Mouse (Mus musculus): ENCODE measurements around the gene Ints5.

Ints5 gene

GRCm38 (mm10) chr19:8886916-8887584 lies 5.8 kb upstream of the Ints5 start:
- in situ Hi-C loops (cut with MboI, MseI): loop anchor here (25.0 kb wide), 1 partner anchor 1100 kb away; the partner anchor contains the start of gene Fth1

- in situ Hi-C loops (cut with MboI, MseI): loop anchor here (25.0 kb wide), 1 partner anchor 1099 kb away; the partner anchor contains the start of gene Fth1
These were observed 5.0 kb upstream of the Ints5 start for GRCm38 (mm10) chr19:8887585-8888463.

GRCm38 (mm10) chr19:8888511-8889385 lies 4.1 kb upstream of the Ints5 start, which contains the start of the genes 1810009A15Rik and Gm49416:
Gene 1810009A15Rik, plus strand, starts transcription at chr19:8888853.
Gene Gm49416, plus strand, starts transcription at chr19:8888926.
- in situ Hi-C loops (cut with MboI, MseI): loop anchor here (25.0 kb wide), 1 partner anchor 1099 kb away; the partner anchor contains the start of gene Fth1

- in situ Hi-C loops (cut with MboI, MseI): loop anchor here (5.0 to 25.0 kb wide), 2 partner anchors 58 to 1092 kb away; partner anchors contain the start of genes Bscl2, Fth1 and Gng3
These were observed 2.7 kb downstream of the Ints5 start for GRCm38 (mm10) chr19:8895397-8895960.

GRCm38 (mm10) chr19:8896231-8896630 lies 3.4 kb downstream of the Ints5 start:
- in situ Hi-C loops (cut with MboI, MseI): loop anchor here (5.0 to 25.0 kb wide), 2 partner anchors 59 to 1091 kb away; partner anchors contain the start of genes Bscl2, Fth1 and Gng3

GRCm38 (mm10) chr19:8897211-8897864 lies 4.5 kb downstream of the Ints5 start:
- in situ Hi-C loops (cut with MboI, MseI): loop anchor here (5.0 to 25.0 kb wide), 2 partner anchors 60 to 1090 kb away; partner anchors contain the start of genes Bscl2, Fth1 and Gng3

- in situ Hi-C loops (cut with MboI, MseI): loop anchor here (5.0 to 25.0 kb wide), 2 partner anchors 61 to 1089 kb away; partner anchors contain the start of genes Bscl2, Fth1 and Gng3
These were observed 5.2 kb downstream of the Ints5 start, which contains the start of gene Ganab for GRCm38 (mm10) chr19:8897865-8898495. Gene Ganab, plus strand, starts transcription at chr19:8898071.

GRCm38 (mm10) chr19:8898576-8898975 lies 5.8 kb downstream of the Ints5 start:
- in situ Hi-C loops (cut with MboI, MseI): loop anchor here (5.0 to 25.0 kb wide), 2 partner anchors 61 to 1089 kb away; partner anchors contain the start of genes Bscl2, Fth1 and Gng3

- in situ Hi-C loops (cut with MboI, MseI): loop anchor here (5.0 to 25.0 kb wide), 2 partner anchors 62 to 1088 kb away; partner anchors contain the start of genes Bscl2, Fth1 and Gng3
These were observed 6.3 kb downstream of the Ints5 start for GRCm38 (mm10) chr19:8899079-8899478.

- in situ Hi-C loops (cut with MboI, MseI): loop anchor here (5.0 to 10.0 kb wide), 3 partner anchors 34 to 1879 kb away; partner anchors contain the start of gene Eef1g
These were observed 10.6 kb downstream of the Ints5 start for GRCm38 (mm10) chr19:8903412-8903811.

GRCm38 (mm10) chr19:8908531-8908930 lies 15.7 kb downstream of the Ints5 start:
- in situ Hi-C loops (cut with MboI, MseI): loop anchor here (10.0 kb wide), 2 partner anchors 56 to 1884 kb away; partner anchors contain the start of gene Eef1g

GRCm38 (mm10) chr19:8911810-8912209 lies 19.0 kb downstream of the Ints5 start:
- in situ Hi-C loops (cut with MboI, MseI): no loop called here

GRCm38 (mm10) chr19:8914212-8914611 lies 21.4 kb downstream of the Ints5 start:
- in situ Hi-C loops (cut with MboI, MseI): no loop called here

- in situ Hi-C loops (cut with MboI, MseI): no loop called here
These were observed 26.2 kb downstream of the Ints5 start for GRCm38 (mm10) chr19:8919000-8919399.

- in situ Hi-C loops (cut with MboI, MseI): no loop called here
These were observed 26.9 kb downstream of the Ints5 start for GRCm38 (mm10) chr19:8919684-8920072.

GRCm38 (mm10) chr19:8920073-8920736 lies 27.4 kb downstream of the Ints5 start, which contains the start of gene B3gat3:
Gene B3gat3, plus strand, starts transcription at chr19:8920374.
- in situ Hi-C loops (cut with MboI, MseI): no loop called here

GRCm38 (mm10) chr19:8920836-8921291 lies 28.1 kb downstream of the Ints5 start:
- in situ Hi-C loops (cut with MboI, MseI): no loop called here

- in situ Hi-C loops (cut with MboI, MseI): no loop called here
These were observed 28.9 kb downstream of the Ints5 start for GRCm38 (mm10) chr19:8921741-8922140.

All from regulatory T cell (primary cell).